In the genomic region with DNA sequence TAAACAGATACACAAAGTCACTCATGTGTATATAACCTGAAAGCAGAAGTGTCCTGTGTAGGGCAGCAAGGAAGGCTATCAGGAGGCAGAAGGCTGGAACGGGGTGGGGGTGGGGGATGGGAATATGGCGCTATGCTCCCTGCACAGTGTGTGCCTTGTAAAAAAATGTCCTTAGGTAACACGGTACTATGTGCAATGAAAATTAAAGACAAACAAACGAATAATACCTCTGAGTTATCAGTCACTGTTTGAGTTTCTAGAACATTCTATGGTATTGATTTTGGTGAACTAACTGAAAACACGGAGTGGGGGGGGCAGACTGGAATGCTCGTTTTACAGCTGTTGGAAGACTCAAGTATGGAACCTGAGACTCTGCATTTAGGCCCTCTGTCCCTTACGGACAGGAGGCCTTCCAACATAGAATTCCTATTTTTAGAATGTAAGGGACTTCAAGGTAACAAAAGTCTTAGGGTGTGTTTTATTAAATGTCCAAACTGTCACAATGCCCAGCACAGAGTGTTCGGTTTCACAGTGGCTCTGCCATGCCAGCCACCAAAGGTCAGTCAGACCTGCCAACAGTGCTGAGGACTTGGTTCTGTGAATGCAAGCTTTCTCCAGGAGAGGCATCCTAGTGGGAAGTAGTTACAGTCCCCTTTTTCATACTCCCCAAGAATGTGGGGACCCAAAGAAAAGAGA, we compare ENCODE assay signal across 22 mouse cellular contexts.
DNase-seq lines count a peak whose midpoint lies in the region; ATAC-seq and TF ChIP-seq lines count a peak whose summit lies in the region.
"Had no signal": no experiment of that assay in that cellular context is flagged by ENCODE, and none has a peak within 500 bp of the region (broad histone marks: within the 10 kb centered on the region; RNA-seq: fewer than 3 reads in every experiment).

No protein-coding gene starts in this region.

- no peak overlapping the region for H3K9ac ChIP-seq in heart, adult 2 months (ENCODE audit: low read depth, low read length)
- no peak overlapping the region for H3K9ac ChIP-seq in hindbrain, embryonic 16.5 days (ENCODE audit: low read depth, low read length)
- H3K9ac ChIP-seq: forebrain, embryonic 15.5 days; heart, embryonic 15.5 days; hindbrain, embryonic 12.5 days; limb, embryonic 12.5 days; liver, embryonic 15.5 days had no signal

- H3K27me3 ChIP-seq in heart, adult 2 months (ENCODE audit: control insufficient read depth, insufficient read depth, low read length), result no peaks in the 10 kb centered on the region
- no peaks in the 10 kb centered on the region for H3K27me3 ChIP-seq in hindbrain, embryonic 16.5 days (replicated peaks; ENCODE audit: control insufficient read depth, insufficient read depth, low read length)
- H3K27me3 ChIP-seq: forebrain, embryonic 15.5 days; heart, embryonic 15.5 days; hindbrain, embryonic 12.5 days; limb, embryonic 12.5 days; liver, embryonic 15.5 days had no signal

- intact Hi-C loops in heart, adult 2 months (cut with DNase I), result no loop called here
- intact Hi-C loops in heart, postnatal 14 days (cut with DNase I), result no loop called here

- peak in 1 of 2 experiments; percentile 15 for DNase-seq in heart, adult 2 months
- no peak for DNase-seq in heart, postnatal 14 days
- peak; percentile 4 for DNase-seq in lung, postnatal 25 days (ENCODE audit: low spot score)
- no peak for DNase-seq in lung, postnatal 14 days
- DNase-seq in gastrocnemius, postnatal 25 days, result peak; percentile 67
- DNase-seq in retina, embryonic 14.5 days (ENCODE audit: low spot score), result no peak
- DNase-seq: adrenal gland, postnatal 25 days; B cell, adult 2 months; cerebellum, adult 11 months; cerebellum, postnatal 25 days; embryo, embryonic 11 days; lung, postnatal 10 days; right cerebral cortex, postnatal 4 days; thymus, postnatal 4 days had no signal

- H3K36me3 ChIP-seq in heart, adult 2 months (ENCODE audit: control insufficient read depth, insufficient read depth, low read length), result no peaks in the 10 kb centered on the region
- no peaks in the 10 kb centered on the region for H3K36me3 ChIP-seq in hindbrain, embryonic 16.5 days (ENCODE audit: control insufficient read depth, insufficient read depth, low read length)
- H3K36me3 ChIP-seq: forebrain, embryonic 15.5 days; heart, embryonic 15.5 days; hindbrain, embryonic 12.5 days; limb, embryonic 12.5 days; liver, embryonic 15.5 days had no signal

- no peak overlapping the region for H3K27ac ChIP-seq in heart, adult 2 months
- no peak overlapping the region for H3K27ac ChIP-seq in hindbrain, embryonic 16.5 days (ENCODE audit: low read depth, low read length)
- H3K27ac ChIP-seq: forebrain, embryonic 15.5 days; heart, embryonic 15.5 days; hindbrain, embryonic 12.5 days; limb, embryonic 12.5 days; liver, embryonic 15.5 days had no signal

- 66% methylated on average over 8 of the region's 8 CpGs for WGBS in heart, adult 2 months
- WGBS in hindbrain, embryonic 16.5 days, result 81% methylated on average over 8 of the region's 8 CpGs

- ATAC-seq in hindbrain, embryonic 16.5 days, result no peak
- ATAC-seq: forebrain, embryonic 15.5 days; inflammation-experienced regulatory T-cells, adult 6 months; midbrain, embryonic 16.5 days had no signal

- H3K4me2 ChIP-seq in hindbrain, embryonic 16.5 days (ENCODE audit: low read length), result no peak overlapping the region
- H3K4me2 ChIP-seq: forebrain, embryonic 15.5 days; heart, embryonic 15.5 days; hindbrain, embryonic 12.5 days; limb, embryonic 12.5 days; liver, embryonic 15.5 days had no signal

- H3K4me1 ChIP-seq in heart, adult 2 months (ENCODE audit: control insufficient read depth, insufficient read depth, low read length), result peaks cover 2% of the 10 kb centered on the region; the same call in 1 of the 2 replicates
- H3K4me1 ChIP-seq in hindbrain, embryonic 16.5 days (ENCODE audit: control insufficient read depth, insufficient read depth, low read depth, low read length), result no peaks in the 10 kb centered on the region
- H3K4me1 ChIP-seq: forebrain, embryonic 15.5 days; hindbrain, embryonic 12.5 days; limb, embryonic 12.5 days; liver, embryonic 15.5 days had no signal

- no peaks in the 10 kb centered on the region for H3K9me3 ChIP-seq in hindbrain, embryonic 16.5 days (ENCODE audit: control insufficient read depth, low read length)
- H3K9me3 ChIP-seq: forebrain, embryonic 15.5 days; heart, embryonic 15.5 days; hindbrain, embryonic 12.5 days; limb, embryonic 12.5 days; liver, embryonic 15.5 days had no signal

- no peak for TF ChIP-seq CTCF in heart, adult 2 months (IDR thresholded peaks at IDR 0.05)

- H3K4me3 ChIP-seq in heart, adult 2 months, result no peak overlapping the region
- H3K4me3 ChIP-seq in hindbrain, embryonic 16.5 days (ENCODE audit: low read length), result no peak overlapping the region
- H3K4me3 ChIP-seq: forebrain, embryonic 15.5 days; heart, embryonic 15.5 days; hindbrain, embryonic 12.5 days; limb, embryonic 12.5 days; liver, embryonic 15.5 days had no signal

- peak; percentile 43; the same call in 1 of the 2 replicates for TF ChIP-seq EP300 in heart, adult 2 months (IDR thresholded peaks at IDR 0.05; ENCODE audit: insufficient read depth, low read depth, low read length)

- no peak for TF ChIP-seq POLR2A in heart, adult 2 months (IDR thresholded peaks at IDR 0.05; ENCODE audit: insufficient read depth, low read depth, low read length)

- no peaks in the 10 kb centered on the region for H3K79me2 ChIP-seq in heart, adult 2 months (replicated peaks; ENCODE audit: control insufficient read depth, insufficient read depth, low read length)

Comparison
In these comparisons a context has a peak if more than half of its experiments do, and no peak if none do; other contexts are left out.
1. DNase-seq: peak in lung, postnatal 25 days (single experiment) and gastrocnemius, postnatal 25 days (single experiment); none in heart, postnatal 14 days (0 of 2), lung, postnatal 14 days (single experiment) and retina, embryonic 14.5 days (single experiment).